Mouse (Mus musculus) liver, adult 2 months (tissue): ENCODE data around the gene Ctc1. TPM values are rescaled to one million over a fixed set of nuclear protein-coding genes. Genes with fewer than 3 reads are reported as not detected.
A peak's percentile ranks its signal among the peaks of the same experiment; 100 is the strongest.

Experiments used
- DNase-seq: peaks from one replicate; pipeline ENCODE4 v3.0.0-alpha.2; 2011; ENCODE audit warnings: low read depth, low spot score; ENCODE audit errors: extremely low read depth
- H3K27ac ChIP-seq: fragments of 200-500 bp; replicated peaks from 2 replicates; pipeline ENCODE4 v1.5.1; 2012; ENCODE audit warnings: low read depth, mild to moderate bottlenecking, control low read depth, inconsistent platforms, low read length; ENCODE audit not compliant: insufficient read depth
- H3K27me3 ChIP-seq: fragments of 200-500 bp; 2 replicates; pipeline ENCODE4 v1.6.1; 2012; ENCODE audit warnings: mild to moderate bottlenecking, moderate library complexity, low read length, inconsistent platforms; ENCODE audit not compliant: control insufficient read depth, insufficient read depth
- H3K36me3 ChIP-seq: fragments of 200-500 bp; 2 replicates; pipeline ENCODE4 v1.6.1; 2012; ENCODE audit warnings: low read length, inconsistent platforms; ENCODE audit not compliant: control insufficient read depth, insufficient read depth
- H3K4me1 ChIP-seq: fragments of 200-500 bp; 2 replicates; pipeline ENCODE4 v1.6.1; 2011; ENCODE audit warnings: low read length; ENCODE audit not compliant: control insufficient read depth, insufficient read depth
- H3K4me3 ChIP-seq: fragments of 200-500 bp; 2 replicates; pipeline ENCODE4 v1.5.1; 2011; ENCODE audit warnings: low read depth, mild to moderate bottlenecking, control low read depth, low read length, moderate library complexity; ENCODE audit not compliant: insufficient read depth
- H3K79me2 ChIP-seq: fragments of 200-500 bp; 2 replicates; pipeline ENCODE4 v1.6.1; 2012; ENCODE audit warnings: inconsistent platforms, mild to moderate bottlenecking, low read length, moderate library complexity; ENCODE audit not compliant: control insufficient read depth, insufficient read depth
- H3K9ac ChIP-seq: fragments of 200-500 bp; 2 replicates; pipeline ENCODE4 v1.6.1; 2012; ENCODE audit warnings: low read depth, mild to moderate bottlenecking, control low read depth, inconsistent platforms, low read length
- CTCF ChIP-seq: fragments of 200-500 bp; IDR thresholded peaks from 2 replicates; pipeline ENCODE4 v1.5.1; 2011; ENCODE audit warnings: low read depth, low read length, control low read depth
- POLR2A ChIP-seq: fragments of 200-500 bp; IDR thresholded peaks from 2 replicates; pipeline ENCODE4 v1.6.1; 2011; ENCODE audit warnings: low read length, control low read depth; ENCODE audit not compliant: insufficient read depth; ENCODE audit errors: extremely low read depth
- WGBS: fragments of 180-500 bp; shearing (Covaris S2); methylation state at CpG from one replicate; pipeline ENCODE4 v1.1.7; 2018; 5-methylcytosine and 5-hydroxymethylcytosine counted together
- polyA plus RNA-seq: library from polyadenylated mRNA; depleted of rRNA; stranded (reverse); fragments of >200 nt; gene quantifications from 2 replicates; pipeline ENCODE4 v1.2.3, GENCODE M21; 2012
- total RNA-seq: library from RNA; depleted of rRNA; stranded (reverse); fragments of >200 nt; gene quantifications from 2 replicates; pipeline ENCODE4 v1.2.3, GENCODE M21; 2014

Gene Ctc1
- total and polyA plus RNA-seq, 2 experiments: 2.6 to 12.5 TPM

DNA sequence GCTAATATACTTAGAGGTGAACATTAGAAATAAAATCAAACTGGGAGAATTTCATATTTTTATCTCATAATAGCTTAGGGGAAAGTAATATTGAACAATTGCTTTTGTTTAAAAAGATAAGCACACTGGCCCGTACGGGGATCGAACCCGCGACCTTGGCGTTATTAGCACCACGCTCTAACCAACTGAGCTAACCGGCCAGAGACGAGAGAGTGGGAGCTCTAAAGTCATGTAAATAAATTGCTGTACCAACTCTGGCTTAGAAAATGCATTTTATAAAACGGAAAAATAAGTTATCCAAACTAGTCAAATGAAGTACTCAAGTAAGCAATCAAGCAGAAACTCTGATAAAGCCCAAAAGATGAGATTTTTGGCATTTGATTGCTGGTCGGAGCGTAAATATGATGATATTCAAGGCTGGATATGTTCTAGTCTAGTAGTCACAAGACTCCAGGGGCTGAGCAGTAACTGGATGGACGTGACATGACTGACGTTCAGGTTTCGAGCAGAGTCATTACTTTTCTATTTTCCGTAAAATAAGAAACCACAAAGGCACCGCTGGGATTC lies 46.6 kb downstream of the Ctc1 start:
- Histone ChIP-seq H3K4me3 (peak overlapping the region; percentile 29), H3K9ac (no peak overlapping the region), H3K27ac (0 out of 2 replicates have a peak overlapping the region, but pooled peaks have one; percentile 27), H3K79me2 (no peaks in the 10 kb centered on the region), H3K27me3 (no peaks in the 10 kb centered on the region), H3K36me3 (no peaks in the 10 kb centered on the region), H3K4me1 (peaks cover 20% of the 10 kb centered on the region)
- DNase-seq: peak; percentile 63
- WGBS: 1% methylated on average over 17 of the region's 17 CpGs
- TF ChIP-seq POLR2A (no peak), CTCF (no peak)

DNA sequence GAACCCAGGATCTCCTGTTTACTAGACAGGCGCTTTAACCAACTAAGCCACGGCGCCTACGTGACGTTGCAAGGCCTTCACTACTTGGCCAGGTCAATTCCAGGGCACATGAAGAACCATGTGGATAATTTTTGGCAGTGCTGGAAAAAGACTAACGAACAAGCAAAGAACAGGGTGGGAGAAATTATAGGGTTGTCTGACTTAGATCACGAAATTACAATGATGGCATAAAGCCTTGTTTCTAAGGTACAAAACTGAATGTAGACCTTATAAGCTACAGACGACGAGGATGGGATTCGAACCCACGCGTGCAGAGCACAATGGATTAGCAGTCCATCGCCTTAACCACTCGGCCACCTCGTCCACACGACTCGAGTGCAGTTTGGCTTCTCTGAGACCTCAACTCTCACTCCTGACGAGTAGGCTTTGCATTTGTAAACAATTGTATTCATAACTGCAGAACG lies 47.1 kb downstream of the Ctc1 start:
- DNase-seq: peak; percentile 97
- peaks cover 23% of the 10 kb centered on the region for H3K4me1 ChIP-seq
- no peaks in the 10 kb centered on the region for H3K36me3 ChIP-seq

GRCm38 (mm10) chr11:69063413-69064201 lies 47.9 kb downstream of the Ctc1 start:
- WGBS: 1% methylated on average over 31 of the region's 31 CpGs
- no peak for TF ChIP-seq POLR2A
- no peak for TF ChIP-seq CTCF
- Histone ChIP-seq H3K79me2 (no peaks in the 10 kb centered on the region), H3K4me1 (peaks cover 20% of the 10 kb centered on the region), H3K27ac (peak overlapping the region; percentile 86), H3K27me3 (no peaks in the 10 kb centered on the region), H3K36me3 (no peaks in the 10 kb centered on the region), H3K9ac (peak overlapping the region; percentile 69), H3K4me3 (peak overlapping the region; percentile 63)
- DNase-seq: peak; percentile 43

More for the DNA sequence above, 47.1 kb downstream of the Ctc1 start:
- WGBS: under 1% methylated on average over 19 of the region's 19 CpGs
- Histone ChIP-seq H3K27me3 (no peaks in the 10 kb centered on the region), H3K27ac (peak overlapping the region; percentile 86), H3K4me3 (peak overlapping the region; percentile 63), H3K79me2 (no peaks in the 10 kb centered on the region), H3K9ac (peak overlapping the region; percentile 77)
- no peak for TF ChIP-seq CTCF
- no peak for TF ChIP-seq POLR2A

GRCm38 (mm10) chr11:69064259-69065133 lies 48.8 kb downstream of the Ctc1 start:
- H3K9ac ChIP-seq: no peak overlapping the region
- TF ChIP-seq CTCF: no peak
- TF ChIP-seq POLR2A: no peak
- H3K36me3 ChIP-seq: no peaks in the 10 kb centered on the region
- no peak for DNase-seq
- peaks cover 20% of the 10 kb centered on the region for H3K4me1 ChIP-seq
- no peak overlapping the region for H3K27ac ChIP-seq
- WGBS: 75% methylated on average over 9 of the region's 9 CpGs
- H3K79me2 ChIP-seq: no peaks in the 10 kb centered on the region
- H3K27me3 ChIP-seq: no peaks in the 10 kb centered on the region
- H3K4me3 ChIP-seq: no peak overlapping the region

GRCm38 (mm10) chr11:69065394-69065925 lies 49.7 kb downstream of the Ctc1 start:
- Histone ChIP-seq H3K4me3 (no peak overlapping the region), H3K36me3 (no peaks in the 10 kb centered on the region), H3K9ac (no peak overlapping the region), H3K27me3 (no peaks in the 10 kb centered on the region), H3K79me2 (no peaks in the 10 kb centered on the region), H3K27ac (no peak overlapping the region), H3K4me1 (peaks cover 23% of the 10 kb centered on the region)
- no peak for DNase-seq
- no peak for TF ChIP-seq POLR2A
- TF ChIP-seq CTCF: no peak
- 76% methylated on average over 3 of the region's 3 CpGs for WGBS
